Mouse (Mus musculus) thymus, adult 2 months (tissue): ENCODE measurements around the gene Ptgds.

Source experiments
- CTCF ChIP-seq: fragments of 200-500 bp; IDR thresholded peaks from 2 replicates; pipeline ENCODE4 v1.5.1; 2012; ENCODE audit warnings: mild to moderate bottlenecking, control low read depth, low read length, moderate library complexity, borderline replicate concordance; ENCODE audit not compliant: control insufficient read depth, poor library complexity, insufficient read depth; ENCODE audit errors: extremely low read depth
- POLR2A ChIP-seq: fragments of 200-500 bp; IDR thresholded peaks from 2 replicates; pipeline ENCODE4 v1.6.1; 2012; ENCODE audit warnings: mild to moderate bottlenecking, low read length, control low read depth, moderate library complexity; ENCODE audit not compliant: control insufficient read depth, poor library complexity, insufficient read depth; ENCODE audit errors: extremely low read depth

- TF ChIP-seq POLR2A (no peak), CTCF (no peak)
Observed at GRCm38 (mm10) chr2:25480541-25480940, 10.7 kb upstream of the Ptgds start.
